Mouse (Mus musculus): ENCODE measurements at regions not wholly inside any gene's neighbourhood (a gene's known extent, or its start where the extent isn't known, plus 50 kb on each side); places are given as distances from the start of the nearest gene placed in this dataset.

DNA sequence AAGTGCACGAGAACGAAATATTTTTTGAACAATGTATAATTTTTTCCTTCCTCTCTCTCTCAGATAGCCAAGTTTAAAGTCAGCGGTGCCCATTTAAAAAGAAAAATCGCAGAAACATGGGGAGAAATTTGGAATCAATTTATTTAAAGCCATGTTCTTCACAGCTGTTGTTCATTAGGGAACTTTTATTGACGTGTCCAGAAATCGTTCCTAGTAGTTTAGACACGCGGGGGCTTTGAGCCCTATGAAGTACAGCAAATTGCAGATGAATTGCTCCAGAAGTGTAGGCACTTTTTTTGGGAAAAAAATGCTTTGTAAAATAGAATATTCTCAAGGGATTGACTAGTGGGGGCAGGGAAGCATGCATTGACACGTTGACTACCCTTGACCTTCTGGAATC lies 182.8 kb downstream of the Rdh14 start:
- DNase-seq: no peak

DNA sequence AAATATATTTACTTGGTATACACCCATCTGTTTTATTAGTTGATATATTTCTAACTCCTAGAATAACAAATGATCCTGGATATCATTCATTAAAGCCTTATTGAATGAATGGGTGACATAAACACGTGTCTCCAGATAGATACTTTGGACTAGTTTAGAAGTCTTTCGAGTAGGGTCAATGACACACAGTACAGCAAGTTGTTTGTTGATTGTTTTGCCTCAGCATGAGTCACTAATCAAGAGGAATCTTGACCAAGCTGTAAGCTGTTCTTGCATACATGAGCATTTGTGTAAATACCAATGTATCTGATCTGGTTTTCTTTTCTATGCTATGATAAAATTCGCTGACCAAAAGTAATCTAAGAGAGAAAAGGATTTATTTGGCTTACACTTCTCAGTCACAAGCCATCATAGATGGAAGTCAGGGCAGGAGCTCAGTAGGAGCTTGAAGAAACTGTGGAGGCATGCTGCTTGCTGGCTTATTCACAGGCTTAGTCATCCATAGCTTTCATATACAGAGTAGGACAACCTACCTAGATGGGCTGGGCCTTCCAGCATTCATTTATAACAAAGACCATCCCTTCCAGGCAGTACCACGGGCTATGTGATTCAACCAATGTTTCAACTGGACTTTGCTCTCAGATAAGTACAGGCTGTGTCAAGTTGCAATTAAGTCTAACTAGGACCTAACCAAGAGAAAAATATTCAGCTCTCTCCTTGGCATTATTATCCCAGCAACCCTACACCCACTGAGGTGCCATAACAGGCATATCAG lies 192.5 kb downstream of the Rdh14 start:
- DNase-seq: no peak

DNA sequence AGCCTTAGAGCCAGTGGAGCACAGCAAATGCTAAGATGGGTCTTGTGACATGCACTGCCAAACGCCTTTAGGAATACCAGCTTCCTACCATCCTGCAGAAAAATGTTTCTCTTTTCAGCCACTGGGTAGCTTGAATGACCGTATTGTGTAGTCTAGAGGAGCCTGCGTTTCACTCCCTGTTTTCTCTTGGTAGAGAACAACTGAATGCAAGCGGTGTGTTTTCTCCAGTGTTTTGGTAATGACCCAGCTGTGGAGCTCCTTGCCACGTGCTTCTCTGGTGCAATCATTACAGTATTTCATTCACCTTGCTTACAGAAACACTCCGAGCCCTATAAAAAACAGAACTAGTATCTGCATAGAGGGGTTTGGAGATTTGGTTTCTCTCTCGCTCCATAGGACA lies 193.5 kb downstream of the Rdh14 start:
- DNase-seq: no peak

DNA sequence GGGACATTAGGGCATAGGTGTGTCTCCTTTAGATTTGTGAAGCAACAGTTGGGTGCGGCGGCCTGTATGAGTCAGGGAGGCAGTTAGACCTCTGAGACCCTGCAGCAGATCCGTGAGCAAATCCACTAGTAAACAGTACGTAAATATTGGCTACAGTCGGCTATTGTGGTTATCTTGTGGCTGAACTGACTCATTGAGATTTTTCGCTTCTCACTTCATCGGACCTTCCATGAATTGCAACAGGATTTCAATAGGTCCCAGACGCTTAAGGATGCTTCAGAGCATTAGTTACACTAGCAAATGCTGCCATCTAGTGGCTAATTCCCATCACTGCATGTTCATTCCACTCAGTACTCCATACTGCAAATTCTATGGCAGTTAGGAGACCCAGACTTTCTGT lies 199.0 kb downstream of the Rdh14 start:
- peak; percentile 53 to 56 for DNase-seq

DNA sequence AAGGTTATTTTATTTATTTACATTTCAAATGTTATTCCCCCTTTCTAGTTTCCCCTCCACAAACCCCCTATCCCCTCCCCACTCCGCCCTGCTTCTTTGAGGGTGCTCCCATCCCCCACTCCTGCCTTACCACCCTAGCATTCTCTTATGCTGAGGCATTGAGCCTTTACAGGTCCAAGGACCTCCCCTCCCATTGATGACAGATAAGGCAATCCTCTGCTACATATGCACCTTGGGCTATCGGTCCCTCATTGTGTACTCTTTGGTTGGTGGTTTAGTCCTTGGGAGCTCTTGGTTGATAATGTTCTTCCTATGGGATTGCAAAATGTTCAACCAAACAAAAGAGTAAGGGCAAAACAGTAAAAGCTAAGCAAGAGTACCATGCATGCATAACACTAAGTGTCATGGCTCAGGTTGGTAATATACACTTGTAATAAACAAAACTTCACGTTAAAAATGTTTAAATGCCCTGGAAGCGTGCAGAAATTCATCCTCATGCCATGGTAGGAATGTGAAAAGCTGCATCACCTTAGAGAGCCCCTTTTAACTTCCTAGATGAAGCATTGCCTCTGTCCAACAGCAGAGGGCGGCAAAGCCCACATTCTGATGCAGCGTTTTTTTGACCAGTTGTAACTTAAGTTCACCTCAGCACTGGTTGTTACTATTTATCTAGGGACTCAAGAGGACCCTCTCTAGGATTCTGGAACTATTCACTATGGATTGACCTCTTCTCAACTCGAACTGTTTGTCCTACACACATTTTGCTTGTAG lies 207.6 kb downstream of the Rdh14 start:
- peak; percentile 20 to 27 for DNase-seq

DNA sequence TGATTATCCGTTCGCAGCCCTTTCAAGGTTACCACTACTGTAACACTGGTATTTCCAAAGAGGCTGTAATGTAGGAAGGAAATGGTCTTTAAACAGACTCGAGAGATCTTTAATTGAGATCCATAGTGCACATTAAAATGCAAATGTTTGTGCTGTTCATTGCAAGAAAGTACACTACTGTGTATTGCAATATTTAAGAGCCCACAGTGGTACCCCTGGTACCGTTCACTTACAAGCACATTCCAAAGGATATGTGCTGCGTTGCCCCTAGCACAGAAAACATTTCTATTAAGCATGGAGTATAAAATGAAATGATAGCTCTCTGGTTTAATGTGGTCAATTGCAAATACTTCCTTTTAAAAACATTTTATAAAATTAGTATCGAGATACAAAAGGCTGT lies 209.5 kb downstream of the Rdh14 start:
- no peak for DNase-seq

DNA sequence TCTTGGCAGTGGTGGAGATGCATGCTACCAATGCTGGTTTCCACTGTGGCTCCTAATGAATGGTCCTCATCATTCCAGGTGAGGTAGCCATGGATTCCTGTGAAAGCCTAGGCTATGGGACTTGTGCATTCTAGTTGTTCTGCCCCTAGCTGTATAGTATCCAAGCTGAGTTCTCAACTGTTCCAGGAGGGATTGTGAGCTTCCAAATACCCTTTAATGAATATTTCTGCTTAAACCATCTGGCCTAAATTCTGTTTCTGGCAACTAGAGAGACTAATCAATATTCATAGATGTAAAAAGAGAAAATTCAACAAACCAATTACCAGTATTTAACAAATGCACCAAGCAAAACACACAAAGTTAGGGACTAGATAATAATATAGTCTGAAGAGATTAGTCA lies 227.7 kb downstream of the Rdh14 start:
- DNase-seq: no peak

DNA sequence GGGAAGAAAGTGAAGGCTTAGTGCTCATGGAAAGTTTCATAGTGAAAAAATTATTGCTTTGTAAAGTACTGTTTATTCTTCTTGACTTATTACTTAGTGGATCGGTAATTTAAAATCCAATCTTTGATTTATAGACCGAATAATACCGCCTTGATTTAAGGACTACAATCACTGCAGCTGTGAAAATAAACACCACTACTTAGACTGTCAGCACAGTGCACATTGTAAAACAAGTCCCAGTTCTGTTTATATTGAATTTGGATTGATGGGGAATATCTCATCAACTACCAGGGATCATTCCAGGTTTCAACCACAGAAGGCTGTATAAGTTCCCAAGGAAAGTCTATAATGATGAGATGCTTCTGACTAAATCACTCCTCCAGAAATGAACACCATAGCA lies 230.0 kb downstream of the Rdh14 start:
- no peak for DNase-seq

DNA sequence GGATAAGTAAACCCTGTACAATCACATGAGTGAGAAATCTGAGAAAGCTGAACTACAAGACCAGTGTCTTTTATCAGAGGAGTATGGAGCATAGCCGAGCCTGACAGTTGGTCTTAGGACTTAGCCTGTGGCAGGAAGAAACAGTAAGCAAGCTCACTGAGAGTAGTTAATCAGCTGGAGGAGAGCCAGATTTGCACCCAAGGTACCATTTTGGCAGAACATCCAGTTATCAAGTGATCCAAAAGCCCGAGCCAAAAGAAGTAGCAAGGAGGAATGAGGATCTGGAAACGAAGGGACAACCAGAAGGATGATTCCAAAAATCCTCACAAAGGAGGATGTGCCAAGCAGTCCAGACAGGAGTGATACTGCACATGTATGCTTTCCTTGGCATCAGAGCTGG lies 248.0 kb downstream of the Rdh14 start:
- DNase-seq: no peak

DNA sequence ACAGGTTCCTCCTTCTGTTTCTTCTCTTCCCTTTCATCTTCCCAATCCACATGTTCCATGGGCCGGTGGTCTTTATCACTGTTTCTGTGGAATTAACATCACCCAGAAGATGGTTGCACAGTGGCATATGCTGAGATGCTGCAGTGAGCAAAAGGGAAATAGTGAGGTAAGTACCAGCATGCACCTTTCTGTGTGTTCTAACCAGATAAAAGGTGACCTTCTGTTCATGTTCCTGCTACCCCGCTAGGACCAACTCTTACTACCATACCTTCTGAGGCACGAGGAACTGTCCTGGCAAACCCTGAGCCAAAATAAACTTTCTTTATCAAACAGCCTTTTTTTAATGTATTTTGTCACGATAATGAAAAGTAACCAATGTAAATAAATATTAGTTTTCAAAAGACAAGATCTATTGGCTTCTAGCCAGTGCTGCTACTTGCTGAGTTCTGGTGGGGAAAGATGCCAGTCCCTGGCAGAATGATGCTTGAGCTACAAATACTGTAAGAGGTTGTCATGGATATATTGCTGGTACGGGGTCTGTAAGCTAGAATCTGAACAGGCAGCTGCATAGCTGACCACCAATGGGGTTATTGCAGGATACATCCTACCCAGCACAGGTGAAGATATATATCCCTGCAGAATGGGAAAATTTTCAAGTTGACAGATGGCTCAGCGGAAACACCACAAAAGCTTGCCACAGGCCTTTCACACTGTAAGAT lies 264.1 kb downstream of the Rdh14 start:
- DNase-seq: no peak

DNA sequence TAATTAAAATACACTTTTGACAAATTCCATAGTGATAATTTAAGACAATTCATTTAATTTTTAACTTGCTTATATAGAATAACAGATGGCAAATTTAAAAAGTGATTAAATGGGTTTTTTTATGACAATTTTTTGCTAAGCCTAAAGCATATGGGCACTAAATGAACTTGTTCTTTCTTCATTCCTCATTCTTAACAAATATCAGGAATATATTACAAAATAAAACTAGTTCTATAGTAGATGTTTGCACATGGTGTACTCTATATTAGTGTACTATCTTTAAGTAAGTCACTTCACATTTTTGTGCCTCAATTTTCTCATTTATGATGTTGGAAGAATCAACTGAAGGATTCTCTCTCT lies 264.6 kb downstream of the Rdh14 start:
- no peak for DNase-seq

DNA sequence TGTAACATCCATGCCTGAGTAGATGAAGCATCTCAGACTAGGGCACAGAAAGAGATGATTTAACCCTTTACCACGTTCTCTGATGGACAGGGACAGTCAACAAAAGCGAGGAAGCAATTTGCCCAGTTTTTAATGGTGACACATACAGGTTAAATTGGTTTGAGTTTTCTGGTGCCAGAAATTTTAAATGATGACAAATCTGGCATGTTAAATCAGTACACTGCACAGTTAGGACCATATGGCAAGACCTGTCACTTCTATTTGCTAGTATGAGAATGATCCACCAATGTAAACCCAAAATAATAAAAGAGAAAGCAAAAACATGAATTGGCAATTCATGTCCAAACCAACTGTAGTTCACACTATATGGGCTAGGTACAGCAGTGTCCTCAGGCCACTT lies 268.3 kb downstream of the Rdh14 start:
- no peak for DNase-seq

DNA sequence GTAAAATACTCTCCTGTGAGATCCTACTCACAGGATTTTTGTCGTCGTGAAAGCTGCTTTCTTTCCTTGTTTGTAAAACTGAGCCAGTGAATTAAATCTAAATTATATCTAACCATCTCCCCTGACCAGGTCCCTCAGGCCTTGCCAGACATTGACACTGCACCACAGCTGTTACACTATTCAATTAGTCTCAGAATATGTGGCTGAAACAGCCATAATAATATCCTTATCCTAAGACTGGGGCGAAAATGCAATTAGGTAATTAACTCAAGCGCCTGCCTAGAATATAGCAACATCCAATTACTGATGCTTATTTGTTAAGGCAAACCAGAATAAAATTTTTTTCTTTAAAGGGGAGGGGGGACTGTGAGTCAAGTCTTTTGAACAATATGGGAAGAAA lies 296.2 kb downstream of the Rdh14 start:
- no peak for DNase-seq

Measured in B cell, adult 2 months (primary cell).